Mouse (Mus musculus): Measurements from ENCODE around the gene Extl2. TPM values are rescaled to one million over a fixed set of nuclear protein-coding genes. Genes with fewer than 3 reads are reported as not detected.

Gene Extl2
- polyA plus RNA-seq (2015; fragmentation: Illumina TruSeq; extraction: RNeasy Lipid Tissue Mini Kit (QIAGEN cat#74804); ENCODE audit: low read depth, low replicate concordance) = 90.9 TPM

GRCm38 (mm10) chr3:116006978-116007940 is at the start of gene Extl2, which contains the start of gene Slc30a7:
Gene Extl2 (plus strand): TSS chr3:116007462.
Gene Slc30a7 (minus strand): TSS chr3:116007406.

Other genes starting within 250 kb of the Extl2 start
- gene Dph5, start 119.6 kb upstream of the Extl2 start, polyA plus RNA-seq (2015; fragmentation: Illumina TruSeq; extraction: RNeasy Lipid Tissue Mini Kit (QIAGEN cat#74804); ENCODE audit: low read depth, low replicate concordance) = 15.1 TPM
- 7.9 TPM for gene Slc30a7, start 56 bp upstream of the Extl2 start, polyA plus RNA-seq (2015; fragmentation: Illumina TruSeq; extraction: RNeasy Lipid Tissue Mini Kit (QIAGEN cat#74804); ENCODE audit: low read depth, low replicate concordance)
- 23.8 TPM for gene Vcam1, start 122.2 kb downstream of the Extl2 start, polyA plus RNA-seq (2015; fragmentation: Illumina TruSeq; extraction: RNeasy Lipid Tissue Mini Kit (QIAGEN cat#74804); ENCODE audit: low read depth, low replicate concordance)
- 145 TPM for gene Gpr88, start 246.0 kb downstream of the Extl2 start, polyA plus RNA-seq (2015; fragmentation: Illumina TruSeq; extraction: RNeasy Lipid Tissue Mini Kit (QIAGEN cat#74804); ENCODE audit: low read depth, low replicate concordance)

Data from brain, adult 10 weeks (tissue).